Mouse (Mus musculus) erythroblast, adult 5-6 weeks (primary cell): ENCODE data around the gene Pacsin1. TPM values are rescaled to one million over a fixed set of nuclear protein-coding genes. Genes with fewer than 3 reads are reported as not detected.
A peak's percentile ranks its signal among the peaks of the same experiment; 100 is the strongest.

Experiments
- ATAC-seq: replicated peaks from 2 replicates; pipeline ENCODE4 v1.8.0; 2016; ENCODE audit warnings: moderate number of reproducible peaks, mild to moderate bottlenecking, moderate TSS enrichment, inconsistent platforms; ENCODE audit not compliant: poor library complexity, low FRiP score, severe bottlenecking
- total RNA-seq, 2 experiments: library from RNA; stranded (forward) in 1 of 2; stranded (reverse) in 1 of 2; fragments of 150-400 nt in 1 of 2; fragments of 200-764, 138-1000 nt in 1 of 2; gene quantifications; 2 replicates each; pipeline versions ENCODE4 v1.2.3 to v1.2.4; 2015 to 2017; ENCODE audit warnings: low replicate concordance in 2 of 2

Pacsin1 gene
- total RNA-seq (2015; ENCODE audit: low replicate concordance), result not detected in 2 replicates
- total RNA-seq (2017; ENCODE audit: low replicate concordance), result not detected in 2 replicates

GRCm38 (mm10) chr17:27655089-27656010 is at the start of gene Pacsin1:
Gene Pacsin1, plus strand, starts transcription at chr17:27655509.
- ATAC-seq, result no peak

DNA sequence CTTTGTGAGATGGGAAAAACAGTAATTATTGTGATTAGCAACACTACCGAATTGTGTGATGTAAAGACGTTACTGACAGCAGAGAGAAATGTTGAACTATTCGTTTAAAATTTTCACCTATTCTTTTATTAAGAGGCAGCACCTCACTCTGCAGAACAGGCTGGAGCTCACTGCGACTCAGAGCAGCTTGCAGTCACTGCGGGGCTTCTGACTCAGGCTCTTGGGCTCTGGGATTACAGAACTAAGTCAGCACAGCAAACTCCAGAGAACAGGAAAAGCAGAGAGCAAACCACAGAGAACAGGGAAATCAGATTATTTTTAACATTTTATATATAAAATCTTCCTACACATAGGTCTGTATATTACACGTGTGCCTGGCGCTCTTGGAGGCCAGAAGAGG is 45.7 kb upstream of the Pacsin1 start:
- no peak for ATAC-seq

DNA sequence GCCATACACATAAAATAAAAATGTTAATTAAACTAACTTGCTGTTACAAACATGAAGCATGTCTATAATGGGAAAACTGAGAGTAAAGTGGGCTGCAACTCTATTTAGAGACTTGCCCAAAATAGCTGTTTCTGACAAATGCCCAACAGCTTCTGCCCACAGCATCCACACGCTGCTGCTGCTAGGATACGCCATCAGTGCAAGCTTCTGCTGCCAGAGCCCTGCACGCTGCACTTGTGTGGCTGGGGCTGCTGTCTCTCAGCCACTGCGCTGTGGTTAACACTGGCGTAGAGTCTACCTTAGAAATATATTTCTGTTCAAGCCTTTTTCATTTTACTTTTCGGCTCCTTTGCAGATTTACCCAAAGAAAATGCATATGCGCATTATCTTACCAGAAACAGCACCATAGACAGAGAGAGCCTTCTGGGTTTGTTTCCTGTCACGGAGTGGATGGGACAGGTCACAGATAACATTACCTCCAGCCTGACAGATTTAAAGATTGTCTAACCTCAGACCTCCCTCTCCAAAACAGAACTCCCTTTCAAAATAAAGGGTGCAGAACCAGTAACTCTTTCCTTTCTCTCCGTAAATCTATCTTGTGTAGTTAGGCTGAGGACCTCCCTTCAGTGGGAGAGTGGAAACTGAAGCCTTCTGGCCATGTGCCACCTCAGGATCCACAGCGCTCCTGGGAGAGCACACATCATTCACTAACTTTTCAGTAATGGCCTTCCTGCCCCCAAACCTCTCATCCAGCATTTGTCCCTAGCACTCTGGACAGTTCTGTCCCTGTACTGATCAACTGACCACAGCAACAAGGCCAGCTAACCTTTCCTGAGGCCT is 44.4 kb upstream of the Pacsin1 start:
- no peak for ATAC-seq

DNA sequence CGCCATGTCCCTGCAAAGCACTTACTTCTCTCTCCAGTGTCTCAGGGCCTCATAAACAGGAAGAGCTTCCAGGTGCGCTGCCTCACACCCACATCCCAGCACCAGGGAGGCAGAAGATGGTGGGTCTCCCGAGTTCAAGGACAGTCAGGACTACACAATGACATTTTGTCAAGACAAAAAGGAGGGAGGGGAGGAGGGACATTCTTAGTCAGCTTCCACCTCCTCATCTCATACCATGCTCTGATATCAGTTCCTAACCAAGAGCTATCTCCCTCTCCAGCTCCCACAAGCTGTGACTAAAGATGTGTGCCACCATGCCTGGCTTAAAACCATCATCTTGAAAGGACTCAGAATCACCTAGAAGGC is 43.8 kb upstream of the Pacsin1 start:
- no peak for ATAC-seq

DNA sequence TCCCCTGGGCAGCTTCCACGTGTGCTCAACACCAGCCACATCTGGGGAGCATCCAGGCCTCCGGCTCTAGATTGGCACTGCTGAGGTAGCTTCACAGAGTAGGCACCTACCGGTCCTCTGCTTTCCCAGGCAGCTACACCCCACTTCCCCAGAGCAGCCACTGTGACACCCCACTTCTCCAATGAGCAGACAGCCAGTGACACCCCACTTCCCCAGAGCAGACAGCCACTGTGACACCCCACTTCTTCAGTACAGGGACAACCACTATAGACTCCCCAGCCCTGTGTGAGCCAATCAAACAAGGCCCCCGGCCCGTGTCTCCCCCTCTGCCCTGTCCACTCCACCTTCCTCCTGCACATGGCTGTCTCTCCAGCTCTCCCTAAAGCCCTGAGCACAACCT is 43.3 kb upstream of the Pacsin1 start:
- no peak for ATAC-seq

- ATAC-seq, result no peak
These were observed 42.3 kb upstream of the Pacsin1 start for GRCm38 (mm10) chr17:27613016-27613415.

DNA sequence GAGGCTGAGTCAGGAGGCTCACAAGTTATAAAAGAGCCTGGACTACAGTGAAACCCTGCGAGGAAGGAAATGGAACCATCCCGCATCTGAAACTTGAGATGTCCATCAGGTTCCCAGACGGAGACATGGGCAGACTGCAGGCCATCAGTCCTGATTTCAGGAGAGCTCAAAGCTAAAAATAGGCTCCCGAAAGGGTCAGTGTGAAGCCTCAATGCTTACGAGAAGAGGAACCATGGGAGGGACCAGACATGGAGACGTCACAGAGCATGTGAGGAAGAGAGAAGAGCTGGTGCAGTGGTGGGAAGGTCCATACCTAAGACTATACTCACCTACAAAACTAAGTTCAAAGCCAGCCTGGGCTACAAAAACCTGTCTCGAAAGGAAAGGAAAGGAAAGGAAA is 39.9 kb upstream of the Pacsin1 start:
- ATAC-seq, result no peak

- ATAC-seq, result no peak
These were observed 34.1 kb upstream of the Pacsin1 start for GRCm38 (mm10) chr17:27621161-27621560.

GRCm38 (mm10) chr17:27621705-27622531 is 33.4 kb upstream of the Pacsin1 start:
- 0 out of 2 replicates have a peak, but pooled peaks have one; percentile 28 for ATAC-seq

DNA sequence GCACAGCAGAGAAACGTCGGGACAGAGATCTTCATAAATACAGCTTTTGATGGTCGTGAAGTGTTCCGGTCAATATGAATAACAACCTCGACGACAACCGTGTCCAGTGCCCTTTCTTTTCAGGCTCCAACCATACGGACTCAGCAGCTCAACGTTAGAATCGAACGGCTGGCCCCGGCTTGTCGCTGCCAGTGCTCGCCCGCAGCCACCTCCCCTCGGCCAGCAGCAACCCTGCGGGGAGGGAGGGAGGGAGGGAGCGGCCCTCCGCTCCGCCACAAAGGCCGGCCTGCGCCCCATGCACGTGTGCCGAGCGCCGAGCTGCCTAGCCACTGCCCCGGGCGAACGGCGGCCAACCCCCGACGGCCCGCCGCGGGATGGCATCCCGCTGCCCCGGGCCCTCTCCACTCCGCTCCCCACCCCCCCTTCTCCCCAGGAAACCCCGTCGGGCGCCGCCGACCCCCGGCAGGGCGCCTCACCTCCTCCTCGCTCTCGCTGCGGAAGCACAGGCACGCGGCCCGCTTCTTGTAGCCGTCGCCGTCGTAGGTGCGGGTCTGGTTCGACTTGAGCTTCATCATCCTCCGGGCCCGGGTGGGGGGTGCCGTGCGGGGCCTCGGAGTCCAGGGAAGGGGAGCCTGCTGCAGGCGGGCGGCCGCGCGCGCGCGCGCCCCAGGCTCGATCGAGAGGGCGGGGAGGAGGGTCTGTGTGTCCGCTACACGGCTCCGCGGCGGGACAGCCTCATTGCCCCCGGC is 32.5 kb upstream of the Pacsin1 start:
- peak; percentile 76 for ATAC-seq

- peak; percentile 88 for ATAC-seq
These were observed 31.7 kb upstream of the Pacsin1 start, which contains the start of gene Nudt3 for GRCm38 (mm10) chr17:27623360-27624326. Gene Nudt3, minus strand, starts transcription at chr17:27623495.

- no peak for ATAC-seq
These were observed 29.7 kb upstream of the Pacsin1 start for GRCm38 (mm10) chr17:27625455-27626251.

- no peak for ATAC-seq
These were observed 28.6 kb upstream of the Pacsin1 start for GRCm38 (mm10) chr17:27626681-27627080.

DNA sequence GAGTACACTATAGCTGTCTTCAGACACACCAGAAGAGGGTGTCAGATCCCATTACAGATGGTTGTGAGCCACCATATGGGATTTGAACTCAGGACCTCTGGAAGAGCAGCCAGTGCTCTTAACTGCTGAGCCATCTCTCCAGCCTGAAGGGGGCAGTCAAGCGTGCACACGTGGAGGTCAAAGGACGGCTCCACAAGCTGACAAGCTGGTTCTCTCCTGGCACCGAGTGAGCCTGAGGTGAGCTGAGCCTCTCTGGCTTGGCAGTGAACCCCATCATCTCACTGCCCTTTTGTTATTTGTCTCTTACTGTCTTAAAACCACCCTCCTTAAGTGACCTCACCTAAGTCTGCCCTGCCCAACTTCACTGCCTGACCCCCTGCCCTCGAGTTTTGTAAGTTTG is 27.9 kb upstream of the Pacsin1 start:
- ATAC-seq, result no peak

- no peak for ATAC-seq
These were observed 26.9 kb upstream of the Pacsin1 start for GRCm38 (mm10) chr17:27628376-27628775.

DNA sequence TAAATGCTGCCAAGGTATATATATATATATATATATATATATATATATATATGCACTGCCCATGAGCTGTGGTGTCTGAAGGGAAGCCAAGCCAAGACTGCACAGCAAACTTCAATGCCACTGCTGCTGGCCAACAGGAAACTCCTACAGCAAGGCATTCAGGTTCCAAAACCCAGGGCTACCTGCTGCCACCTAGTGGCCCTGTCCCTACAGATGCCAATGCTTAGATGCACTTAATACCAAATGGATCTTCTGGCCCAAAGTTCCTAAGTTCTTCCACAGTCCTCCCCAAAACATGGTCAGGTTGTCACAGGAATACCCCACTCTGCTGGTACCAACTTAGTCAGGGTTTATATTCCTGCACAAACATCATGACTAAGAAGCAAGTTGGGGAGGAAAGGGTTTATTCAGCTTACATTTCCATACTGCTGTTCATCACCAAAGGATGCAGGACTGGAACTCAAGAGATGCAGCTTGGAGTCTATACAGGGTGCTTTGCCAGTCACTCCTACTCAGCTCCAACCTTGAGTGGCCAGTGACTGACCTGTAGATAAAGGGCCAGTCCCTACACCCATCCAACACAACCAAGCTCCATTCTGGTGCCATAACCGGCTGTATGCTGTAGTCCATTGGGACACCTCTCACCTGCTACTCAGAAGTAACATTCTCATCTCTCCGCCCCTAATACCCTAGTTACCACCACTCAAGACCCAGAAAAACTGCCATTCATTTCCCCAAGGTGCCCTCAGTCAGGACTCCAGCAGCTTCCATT is 25.9 kb upstream of the Pacsin1 start:
- peak; percentile 83 for ATAC-seq
